Mouse (Mus musculus) bone marrow macrophage, adult 2 months (primary cell): Measurements from ENCODE around the gene Parp12.

Experiments
- CTCF ChIP-seq: IDR thresholded peaks from 2 replicates; pipeline ENCODE4 v1.5.1; 2012; ENCODE audit warnings: low read depth, mild to moderate bottlenecking, low read length, moderate library complexity
- POLR2A ChIP-seq: IDR thresholded peaks from 2 replicates; pipeline ENCODE4 v1.6.1; 2012; ENCODE audit warnings: mild to moderate bottlenecking, low read depth, low read length, borderline replicate concordance

DNA sequence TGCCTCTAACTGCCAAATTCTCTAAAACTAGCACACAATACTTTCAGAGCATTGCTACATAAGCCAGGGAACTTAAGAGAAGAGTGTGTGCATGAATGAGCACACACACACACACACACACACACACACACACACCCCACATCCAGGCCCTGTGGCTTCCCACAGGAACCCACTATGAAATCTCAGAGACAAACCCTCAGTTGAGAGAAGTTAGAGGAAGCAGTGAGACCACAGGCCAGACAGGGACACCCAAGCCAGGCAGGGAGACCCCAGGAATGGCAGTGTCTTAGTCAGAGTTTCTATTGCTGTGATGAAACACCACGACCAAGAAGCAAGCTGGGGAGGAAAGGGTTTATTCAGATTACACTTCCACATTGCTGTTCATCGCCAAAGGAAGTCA, 54.6 kb downstream of the Parp12 start:
- TF ChIP-seq POLR2A, result no peak
- TF ChIP-seq CTCF, result no peak
